Mouse (Mus musculus): ENCODE measurements at regions not wholly inside any gene's neighbourhood (a gene's known extent, or its start where the extent isn't known, plus 50 kb on each side); places are given as distances from the start of the nearest gene placed in this dataset.

GRCm38 (mm10) chr5:33548800-33549199 is 80.6 kb downstream of the Fam53a start:
- no peaks in the 10 kb centered on the region for H3K9me3 ChIP-seq (ENCODE audit: control insufficient read depth, low read length)
- peaks cover 53% of the 10 kb centered on the region for H3K27me3 ChIP-seq (ENCODE audit: control insufficient read depth, insufficient read depth, low read length)
- no peak overlapping the region for H3K4me3 ChIP-seq (ENCODE audit: low read depth, low read length)
- H3K36me3 ChIP-seq (ENCODE audit: control insufficient read depth, insufficient read depth, low read length), result no peaks in the 10 kb centered on the region
- no peak overlapping the region for H3K27ac ChIP-seq (ENCODE audit: low read depth, low read length)
- H3K9ac ChIP-seq (ENCODE audit: low read length), result no peak overlapping the region
- no peak for DNase-seq (ENCODE audit: low spot score)
- WGBS, result 72% methylated on average over 2 of the region's 2 CpGs
- no peak overlapping the region for H3K4me2 ChIP-seq (ENCODE audit: low read depth, low read length, severe bottlenecking)
- ATAC-seq (replicated peaks; ENCODE audit: low FRiP score), result no peak
- no peaks in the 10 kb centered on the region for H3K4me1 ChIP-seq (replicated peaks; ENCODE audit: control insufficient read depth, insufficient read depth, low read length)

GRCm38 (mm10) chr5:33543372-33543771 is 86.1 kb downstream of the Fam53a start:
- peak; percentile 38; the same call in 1 of the 2 replicates for ATAC-seq (replicated peaks; ENCODE audit: low FRiP score)
- Histone ChIP-seq H3K27me3 (ENCODE audit: control insufficient read depth, insufficient read depth, low read length) (peaks cover 82% of the 10 kb centered on the region), H3K9ac (ENCODE audit: low read length) (no peak overlapping the region)

GRCm38 (mm10) chr5:33542643-33543042 is 86.8 kb downstream of the Fam53a start:
- DNase-seq (ENCODE audit: low spot score), result peak; percentile 67
- ATAC-seq (replicated peaks; ENCODE audit: low FRiP score), result peak; percentile 35
- no peaks in the 10 kb centered on the region for H3K9me3 ChIP-seq (ENCODE audit: control insufficient read depth, low read length)
- 26% methylated on average over 3 of the region's 3 CpGs for WGBS
- H3K4me1 ChIP-seq (replicated peaks; ENCODE audit: control insufficient read depth, insufficient read depth, low read length), result no peaks in the 10 kb centered on the region
- no peak overlapping the region for H3K4me2 ChIP-seq (ENCODE audit: low read depth, low read length, severe bottlenecking)
- H3K36me3 ChIP-seq (ENCODE audit: control insufficient read depth, insufficient read depth, low read length), result no peaks in the 10 kb centered on the region
- no peak overlapping the region for H3K9ac ChIP-seq (ENCODE audit: low read length)
- H3K4me3 ChIP-seq (ENCODE audit: low read depth, low read length), result no peak overlapping the region
- H3K27ac ChIP-seq (ENCODE audit: low read depth, low read length), result no peak overlapping the region
- peaks cover 82% of the 10 kb centered on the region for H3K27me3 ChIP-seq (ENCODE audit: control insufficient read depth, insufficient read depth, low read length)

More at GRCm38 (mm10) chr5:33543372-33543771, 86.1 kb downstream of the Fam53a start:
- H3K27ac ChIP-seq (ENCODE audit: low read depth, low read length), result no peak overlapping the region
- H3K36me3 ChIP-seq (ENCODE audit: control insufficient read depth, insufficient read depth, low read length), result no peaks in the 10 kb centered on the region
- no peak overlapping the region for H3K4me3 ChIP-seq (ENCODE audit: low read depth, low read length)
- H3K9me3 ChIP-seq (ENCODE audit: control insufficient read depth, low read length), result no peaks in the 10 kb centered on the region
- H3K4me1 ChIP-seq (replicated peaks; ENCODE audit: control insufficient read depth, insufficient read depth, low read length), result no peaks in the 10 kb centered on the region
- peak; percentile 89 for DNase-seq (ENCODE audit: low spot score)
- 23% methylated on average over 5 of the region's 5 CpGs for WGBS
- no peak overlapping the region for H3K4me2 ChIP-seq (ENCODE audit: low read depth, low read length, severe bottlenecking)

- no peaks in the 10 kb centered on the region for H3K9me3 ChIP-seq (ENCODE audit: control insufficient read depth, low read length)
- no peak overlapping the region for H3K4me3 ChIP-seq (ENCODE audit: low read depth, low read length)
- peak; percentile 81 for ATAC-seq (replicated peaks; ENCODE audit: low FRiP score)
- no peak overlapping the region for H3K27ac ChIP-seq (ENCODE audit: low read depth, low read length)
- H3K4me1 ChIP-seq (replicated peaks; ENCODE audit: control insufficient read depth, insufficient read depth, low read length), result no peaks in the 10 kb centered on the region
- no peaks in the 10 kb centered on the region for H3K36me3 ChIP-seq (ENCODE audit: control insufficient read depth, insufficient read depth, low read length)
- DNase-seq (ENCODE audit: low spot score), result peak; percentile 86
- peaks cover 82% of the 10 kb centered on the region for H3K27me3 ChIP-seq (ENCODE audit: control insufficient read depth, insufficient read depth, low read length)
- no peak overlapping the region for H3K4me2 ChIP-seq (ENCODE audit: low read depth, low read length, severe bottlenecking)
- 29% methylated on average over 11 of the region's 11 CpGs for WGBS
- H3K9ac ChIP-seq (ENCODE audit: low read length), result no peak overlapping the region
Observed at GRCm38 (mm10) chr5:33542000-33542554, 87.4 kb downstream of the Fam53a start.

- WGBS, result 39% methylated on average over 23 of the region's 23 CpGs
- no peaks in the 10 kb centered on the region; the same call in 1 of the 2 replicates for H3K4me1 ChIP-seq (replicated peaks; ENCODE audit: control insufficient read depth, insufficient read depth, low read length)
Observed at GRCm38 (mm10) chr5:33540259-33540658, 89.2 kb downstream of the Fam53a start.

GRCm38 (mm10) chr5:33537429-33537828 is 92.0 kb downstream of the Fam53a start:
- H3K4me3 ChIP-seq (ENCODE audit: low read depth, low read length), result no peak overlapping the region
- H3K4me2 ChIP-seq (ENCODE audit: low read depth, low read length, severe bottlenecking), result no peak overlapping the region
- no peak for ATAC-seq (replicated peaks; ENCODE audit: low FRiP score)
- H3K9ac ChIP-seq (ENCODE audit: low read length), result no peak overlapping the region
- H3K36me3 ChIP-seq (ENCODE audit: control insufficient read depth, insufficient read depth, low read length), result no peaks in the 10 kb centered on the region
- H3K27ac ChIP-seq (ENCODE audit: low read depth, low read length), result no peak overlapping the region
- no peaks in the 10 kb centered on the region for H3K9me3 ChIP-seq (ENCODE audit: control insufficient read depth, low read length)
- H3K27me3 ChIP-seq (ENCODE audit: control insufficient read depth, insufficient read depth, low read length), result peaks cover 88% of the 10 kb centered on the region
- peaks cover 5% of the 10 kb centered on the region; the same call in 1 of the 2 replicates for H3K4me1 ChIP-seq (replicated peaks; ENCODE audit: control insufficient read depth, insufficient read depth, low read length)
- 17% methylated on average over 8 of the region's 8 CpGs for WGBS
- DNase-seq (ENCODE audit: low spot score), result no peak

More at GRCm38 (mm10) chr5:33540259-33540658, 89.2 kb downstream of the Fam53a start:
- no peak for ATAC-seq (replicated peaks; ENCODE audit: low FRiP score)
- H3K27ac ChIP-seq (ENCODE audit: low read depth, low read length), result no peak overlapping the region
- H3K4me2 ChIP-seq (ENCODE audit: low read depth, low read length, severe bottlenecking), result 0 out of 2 replicates have a peak overlapping the region, but pooled peaks have one; percentile 11
- DNase-seq (ENCODE audit: low spot score), result no peak
- no peak overlapping the region for H3K4me3 ChIP-seq (ENCODE audit: low read depth, low read length)
- peaks cover 82% of the 10 kb centered on the region for H3K27me3 ChIP-seq (ENCODE audit: control insufficient read depth, insufficient read depth, low read length)
- H3K9ac ChIP-seq (ENCODE audit: low read length), result no peak overlapping the region
- no peaks in the 10 kb centered on the region for H3K36me3 ChIP-seq (ENCODE audit: control insufficient read depth, insufficient read depth, low read length)
- no peaks in the 10 kb centered on the region for H3K9me3 ChIP-seq (ENCODE audit: control insufficient read depth, low read length)

GRCm38 (mm10) chr5:33537017-33537416 is 92.4 kb downstream of the Fam53a start:
- no peak overlapping the region for H3K4me2 ChIP-seq (ENCODE audit: low read depth, low read length, severe bottlenecking)
- H3K27me3 ChIP-seq (ENCODE audit: control insufficient read depth, insufficient read depth, low read length), result peaks cover 92% of the 10 kb centered on the region
- no peaks in the 10 kb centered on the region for H3K9me3 ChIP-seq (ENCODE audit: control insufficient read depth, low read length)
- no peaks in the 10 kb centered on the region for H3K36me3 ChIP-seq (ENCODE audit: control insufficient read depth, insufficient read depth, low read length)
- no peak overlapping the region for H3K9ac ChIP-seq (ENCODE audit: low read length)
- 59% methylated on average over 4 of the region's 4 CpGs for WGBS
- H3K27ac ChIP-seq (ENCODE audit: low read depth, low read length), result no peak overlapping the region
- DNase-seq (ENCODE audit: low spot score) (no peak), ATAC-seq (replicated peaks; ENCODE audit: low FRiP score) (no peak)
- no peak overlapping the region for H3K4me3 ChIP-seq (ENCODE audit: low read depth, low read length)
- H3K4me1 ChIP-seq (replicated peaks; ENCODE audit: control insufficient read depth, insufficient read depth, low read length), result peaks cover 5% of the 10 kb centered on the region; the same call in 1 of the 2 replicates

- H3K27me3 ChIP-seq (ENCODE audit: control insufficient read depth, insufficient read depth, low read length), result peaks cover 93% of the 10 kb centered on the region
- no peak overlapping the region for H3K27ac ChIP-seq (ENCODE audit: low read depth, low read length)
- no peak for ATAC-seq (replicated peaks; ENCODE audit: low FRiP score)
- WGBS, result 72% methylated on average over 4 of the region's 4 CpGs
- H3K4me1 ChIP-seq (replicated peaks; ENCODE audit: control insufficient read depth, insufficient read depth, low read length), result peaks cover 5% of the 10 kb centered on the region; the same call in 1 of the 2 replicates
- H3K9me3 ChIP-seq (ENCODE audit: control insufficient read depth, low read length), result no peaks in the 10 kb centered on the region
- H3K9ac ChIP-seq (ENCODE audit: low read length), result no peak overlapping the region
- no peaks in the 10 kb centered on the region for H3K36me3 ChIP-seq (ENCODE audit: control insufficient read depth, insufficient read depth, low read length)
- H3K4me2 ChIP-seq (ENCODE audit: low read depth, low read length, severe bottlenecking), result no peak overlapping the region
- no peak for DNase-seq (ENCODE audit: low spot score)
- no peak overlapping the region for H3K4me3 ChIP-seq (ENCODE audit: low read depth, low read length)
Observed at GRCm38 (mm10) chr5:33536261-33536660, 93.2 kb downstream of the Fam53a start.
